Mouse (Mus musculus) mouse trophoblast stem cell (cell line): ENCODE measurements at regions not wholly inside any gene's neighbourhood (a gene's known extent, or its start where the extent isn't known, plus 50 kb on each side); places are given as distances from the start of the nearest gene placed in this dataset.

Source experiments
- in situ Hi-C, 2 experiments: fragments of 300-500 bp; cut with MseI, MboI; formaldehyde crosslinking; loops; 2 replicates in 1 of 2; 3 replicates in 1 of 2; pipeline ENCODE4 v1.15.1; 2025

- in situ Hi-C loops: no loop called here
Observed at GRCm38 (mm10) chr3:29890764-29891163, 657.0 kb downstream of the Mecom start.

GRCm38 (mm10) chr3:29890286-29890685 is 657.5 kb downstream of the Mecom start:
- in situ Hi-C loops: no loop called here

GRCm38 (mm10) chr3:29889638-29890037 is 658.2 kb downstream of the Mecom start:
- in situ Hi-C loops: no loop called here

GRCm38 (mm10) chr3:29879966-29880365 is 667.8 kb downstream of the Mecom start:
- in situ Hi-C loops: no loop called here

- in situ Hi-C loops: no loop called here
Observed at GRCm38 (mm10) chr3:29875768-29876167, 672.0 kb downstream of the Mecom start.

GRCm38 (mm10) chr3:29862437-29862836 is 685.4 kb downstream of the Mecom start:
- in situ Hi-C loops: no loop called here

GRCm38 (mm10) chr3:29852465-29852864 is 695.3 kb downstream of the Mecom start:
- in situ Hi-C loops: no loop called here

- in situ Hi-C loops: no loop called here
Observed at GRCm38 (mm10) chr3:29835432-29835831, 712.4 kb downstream of the Mecom start.

- in situ Hi-C loops: no loop called here
Observed at GRCm38 (mm10) chr3:29834884-29835283, 712.9 kb downstream of the Mecom start.

GRCm38 (mm10) chr3:29831346-29831745 is 716.5 kb downstream of the Mecom start:
- in situ Hi-C loops: no loop called here

- in situ Hi-C loops: loop anchor here in 1 of 2 experiments (25.0 kb wide), 1 partner anchor 690 kb away; no protein-coding TSS in a partner anchor
Observed at GRCm38 (mm10) chr3:29822622-29823370, 725.0 kb downstream of the Mecom start.

- in situ Hi-C loops: loop anchor here in 1 of 2 experiments (25.0 kb wide), 1 partner anchor 695 kb away; no protein-coding TSS in a partner anchor
Observed at GRCm38 (mm10) chr3:29816964-29817363, 730.8 kb downstream of the Mecom start.

- in situ Hi-C loops: loop anchor here in 1 of 2 experiments (25.0 kb wide), 1 partner anchor 699 kb away; no protein-coding TSS in a partner anchor
Observed at GRCm38 (mm10) chr3:29813276-29813675, 731.5 kb downstream of the Egfem1 start.

- in situ Hi-C loops: loop anchor here in 1 of 2 experiments (25.0 kb wide), 1 partner anchor 700 kb away; no protein-coding TSS in a partner anchor
Observed at GRCm38 (mm10) chr3:29812480-29813240, 730.8 kb downstream of the Egfem1 start.

- in situ Hi-C loops: loop anchor here in 1 of 2 experiments (25.0 kb wide), 1 partner anchor 706 kb away; no protein-coding TSS in a partner anchor
Observed at GRCm38 (mm10) chr3:29806046-29806445, 724.2 kb downstream of the Egfem1 start.

- in situ Hi-C loops: loop anchor here in 1 of 2 experiments (25.0 kb wide), 1 partner anchor 709 kb away; no protein-coding TSS in a partner anchor
Observed at GRCm38 (mm10) chr3:29803456-29803855, 721.6 kb downstream of the Egfem1 start.

- in situ Hi-C loops: loop anchor here in 1 of 2 experiments (25.0 kb wide), 1 partner anchor 711 kb away; no protein-coding TSS in a partner anchor
Observed at GRCm38 (mm10) chr3:29801081-29801480, 719.3 kb downstream of the Egfem1 start.

- in situ Hi-C loops: no loop called here
Observed at GRCm38 (mm10) chr3:29774365-29774764, 692.5 kb downstream of the Egfem1 start.

GRCm38 (mm10) chr3:29771194-29771593 is 689.4 kb downstream of the Egfem1 start:
- in situ Hi-C loops: no loop called here

- in situ Hi-C loops: no loop called here
Observed at GRCm38 (mm10) chr3:29768592-29768991, 686.8 kb downstream of the Egfem1 start.

GRCm38 (mm10) chr3:29764021-29764420 is 682.2 kb downstream of the Egfem1 start:
- in situ Hi-C loops: no loop called here

GRCm38 (mm10) chr3:29757821-29758494 is 676.1 kb downstream of the Egfem1 start:
- in situ Hi-C loops: no loop called here
